Mouse (Mus musculus): ENCODE data around the gene AU022252. TPM values are rescaled to one million over a fixed set of nuclear protein-coding genes. Genes with fewer than 3 reads are reported as not detected.
"Not testable (repeated sequence)": the region's sequence is repeated elsewhere in the genome, so short reads cannot be mapped to it uniquely, and the experiment has no call there.

Gene AU022252
- polyA plus RNA-seq (2015; fragmentation: Nextera tagmentation; extraction: Ambion mirVana), result 27.9 and 30.1 TPM in 2 replicates

DNA sequence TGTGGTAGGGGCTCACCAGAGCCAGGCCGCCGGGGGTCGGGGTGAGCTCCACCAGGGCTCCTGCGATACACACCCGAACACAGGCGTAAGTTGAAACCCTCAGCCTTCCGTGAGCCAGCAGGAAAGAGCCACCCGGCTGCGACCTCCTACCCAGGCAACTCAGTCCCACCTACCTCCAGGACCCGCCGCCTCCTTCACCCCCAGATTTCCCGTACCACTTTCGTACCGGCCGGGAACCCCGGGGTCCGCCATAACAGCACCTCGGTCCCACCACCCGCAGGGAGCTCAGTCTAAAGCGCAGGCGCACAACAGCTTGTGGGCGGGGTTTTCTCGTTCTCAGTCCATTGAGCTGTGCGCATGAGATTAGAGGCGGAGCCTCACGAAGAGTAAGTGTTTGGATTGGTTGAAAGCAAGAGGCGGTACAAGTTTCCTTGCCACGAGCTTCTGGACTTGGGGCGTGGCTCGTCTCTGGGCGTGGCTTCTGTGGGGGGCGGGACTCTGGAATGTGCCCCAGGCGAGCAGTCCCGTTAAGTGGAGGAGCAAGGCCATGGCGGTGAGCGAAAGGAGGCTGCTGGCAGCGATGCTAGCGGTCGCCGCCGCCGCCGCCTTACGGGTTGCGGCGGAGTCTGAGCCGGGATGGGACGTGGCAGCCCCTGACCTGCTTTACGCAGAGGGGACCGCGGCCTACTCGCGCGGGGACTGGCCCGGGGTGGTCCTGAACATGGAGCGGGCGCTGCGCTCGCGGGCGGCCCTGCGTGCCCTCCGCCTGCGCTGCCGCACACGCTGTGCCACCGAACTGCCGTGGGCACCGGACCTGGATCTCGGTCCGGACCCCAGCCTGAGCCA is at the start of gene AU022252, which contains the start of gene P3h1:
AU022252 (minus strand) TSS at position 303 of the 846 bp plus-strand sequence.
P3h1 (plus strand) TSS at position 506 of the 846 bp plus-strand sequence.
- Histone ChIP-seq H3K4me2 (ENCODE audit: low read length) (peak within 1 kb of the TSS; percentile 91), H3K27ac (ENCODE audit: low read length) (peak within 1 kb of the TSS; percentile 60), H3K4me1 (replicated peaks; ENCODE audit: control insufficient read depth, insufficient read depth, low read length) (peaks cover 16% of the 10 kb centered on the region), H3K36me3 (ENCODE audit: control insufficient read depth, insufficient read depth) (peaks cover 2% of the 10 kb centered on the region; the same call in 1 of the 2 replicates), H3K9ac (replicated peaks; ENCODE audit: low read depth, low read length) (peak within 1 kb of the TSS; percentile 79), H3K9me3 (ENCODE audit: control insufficient read depth, low read length) (no peaks in the 10 kb centered on the region), H3K27me3 (replicated peaks; ENCODE audit: control insufficient read depth, insufficient read depth, low read length) (no peaks in the 10 kb centered on the region), H3K4me3 (replicated peaks; ENCODE audit: low read length) (peak within 1 kb of the TSS; percentile 86)
- under 1% methylated on average over 71 of the region's 71 CpGs for WGBS
- peak; percentile 96 for ATAC-seq

DNA sequence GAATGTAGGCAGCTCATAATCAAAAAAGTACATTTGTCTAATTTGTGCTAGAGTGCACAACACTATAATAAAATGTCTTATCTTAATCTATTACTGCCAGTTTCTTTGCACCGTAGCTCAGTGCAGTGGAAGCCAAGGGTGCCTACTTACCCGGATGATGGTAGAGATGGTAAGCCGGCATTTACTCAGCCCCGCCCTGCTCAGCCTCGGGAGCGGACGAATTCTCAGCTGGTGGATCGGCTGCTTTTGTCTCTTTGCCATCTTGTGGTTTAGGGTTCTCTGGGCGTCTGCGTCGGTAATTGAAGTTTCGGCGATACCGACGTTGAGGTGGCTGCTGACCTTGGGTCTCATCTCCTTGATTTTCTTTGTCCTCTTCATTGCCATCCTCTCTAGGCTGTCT is 46.3 kb upstream of the AU022252 start:
- not testable (repeated sequence) for ATAC-seq; H3K27ac ChIP-seq (ENCODE audit: low read length); H3K4me2 ChIP-seq (ENCODE audit: low read length); H3K9me3 ChIP-seq (ENCODE audit: control insufficient read depth, low read length); H3K9ac ChIP-seq (replicated peaks; ENCODE audit: low read depth, low read length); H3K4me1 ChIP-seq (replicated peaks; ENCODE audit: control insufficient read depth, insufficient read depth, low read length); H3K4me3 ChIP-seq (replicated peaks; ENCODE audit: low read length); H3K27me3 ChIP-seq (replicated peaks; ENCODE audit: control insufficient read depth, insufficient read depth, low read length)
- 84% methylated on average over 15 of the region's 15 CpGs for WGBS
- peaks cover 46% of the 10 kb centered on the region for H3K36me3 ChIP-seq (ENCODE audit: control insufficient read depth, insufficient read depth)

DNA sequence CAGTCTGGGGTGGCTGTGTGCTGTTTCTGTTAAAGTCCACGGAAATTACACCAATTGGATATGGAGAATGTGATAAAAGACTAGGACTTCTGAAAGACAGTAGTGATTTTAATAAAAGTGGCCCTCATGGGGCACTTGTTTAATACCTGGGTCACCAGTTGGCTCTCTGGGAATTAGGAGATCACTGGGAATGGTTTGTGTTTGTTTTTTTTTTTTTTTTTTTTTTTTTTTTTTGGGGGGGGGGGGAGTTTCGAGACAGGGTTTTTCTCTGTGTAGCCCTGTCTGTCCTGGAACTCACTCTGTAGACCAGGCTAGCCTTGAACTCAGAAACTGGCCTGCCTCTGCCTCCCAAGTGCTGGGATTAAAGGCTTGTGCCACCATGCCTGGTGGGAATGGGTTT is 43.2 kb upstream of the AU022252 start:
- Histone ChIP-seq H3K36me3 (ENCODE audit: control insufficient read depth, insufficient read depth) (peaks cover 40% of the 10 kb centered on the region), H3K9ac (replicated peaks; ENCODE audit: low read depth, low read length) (no peak overlapping the region), H3K9me3 (ENCODE audit: control insufficient read depth, low read length) (no peaks in the 10 kb centered on the region), H3K27ac (ENCODE audit: low read length) (no peak overlapping the region), H3K4me1 (replicated peaks; ENCODE audit: control insufficient read depth, insufficient read depth, low read length) (no peaks in the 10 kb centered on the region), H3K27me3 (replicated peaks; ENCODE audit: control insufficient read depth, insufficient read depth, low read length) (no peaks in the 10 kb centered on the region), H3K4me3 (replicated peaks; ENCODE audit: low read length) (no peak overlapping the region), H3K4me2 (ENCODE audit: low read length) (no peak overlapping the region)
- 85% methylated on average over 2 of the region's 2 CpGs for WGBS
- no peak for ATAC-seq

DNA sequence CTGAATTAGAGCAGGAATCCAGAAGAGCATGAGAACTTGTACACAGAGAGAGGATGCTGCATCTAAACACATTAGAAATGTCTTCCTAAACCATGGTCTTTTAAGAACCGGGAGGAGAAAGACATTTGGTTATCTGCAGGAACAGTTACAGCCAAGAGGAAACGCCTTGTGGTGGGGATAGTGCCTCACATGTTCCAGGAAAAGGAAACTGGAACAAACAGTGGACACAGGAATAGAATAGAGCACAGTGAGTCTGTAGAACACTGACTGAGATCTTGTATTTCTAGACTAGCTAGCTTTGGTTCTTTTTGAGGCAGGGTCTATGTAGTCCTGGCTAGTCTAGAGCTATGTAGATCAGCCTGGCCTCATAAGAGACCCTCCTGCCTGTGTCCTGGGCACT is 42.7 kb upstream of the AU022252 start:
- H3K27me3 ChIP-seq (replicated peaks; ENCODE audit: control insufficient read depth, insufficient read depth, low read length), result no peaks in the 10 kb centered on the region
- no peak overlapping the region for H3K27ac ChIP-seq (ENCODE audit: low read length)
- no peak overlapping the region for H3K9ac ChIP-seq (replicated peaks; ENCODE audit: low read depth, low read length)
- 90% methylated on average over 2 of the region's 2 CpGs for WGBS
- H3K4me2 ChIP-seq (ENCODE audit: low read length), result no peak overlapping the region
- no peaks in the 10 kb centered on the region for H3K4me1 ChIP-seq (replicated peaks; ENCODE audit: control insufficient read depth, insufficient read depth, low read length)
- H3K36me3 ChIP-seq (ENCODE audit: control insufficient read depth, insufficient read depth), result peaks cover 43% of the 10 kb centered on the region
- H3K4me3 ChIP-seq (replicated peaks; ENCODE audit: low read length), result no peak overlapping the region
- ATAC-seq, result no peak
- no peaks in the 10 kb centered on the region for H3K9me3 ChIP-seq (ENCODE audit: control insufficient read depth, low read length)

DNA sequence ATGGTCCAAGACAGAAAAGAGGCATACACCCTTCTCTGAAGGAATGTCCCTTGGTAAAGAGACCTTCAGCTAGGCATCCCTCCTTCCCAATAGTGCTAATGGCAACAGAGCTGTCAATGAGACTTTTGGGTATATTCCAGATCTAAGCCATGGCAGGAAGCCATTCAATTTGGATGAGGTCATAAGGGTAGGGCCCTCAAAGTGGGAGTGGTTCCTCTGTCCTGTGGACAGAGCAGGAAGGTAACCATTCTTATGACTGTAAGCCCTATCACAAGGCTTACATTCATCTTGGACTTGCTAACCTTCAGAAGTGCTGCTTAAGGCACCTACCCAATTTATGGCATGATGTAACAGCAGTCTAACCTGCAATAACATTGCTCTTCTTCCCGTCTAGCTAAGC is 42.1 kb upstream of the AU022252 start:
- Histone ChIP-seq H3K4me1 (replicated peaks; ENCODE audit: control insufficient read depth, insufficient read depth, low read length) (no peaks in the 10 kb centered on the region), H3K9ac (replicated peaks; ENCODE audit: low read depth, low read length) (no peak overlapping the region), H3K36me3 (ENCODE audit: control insufficient read depth, insufficient read depth) (peaks cover 43% of the 10 kb centered on the region), H3K27me3 (replicated peaks; ENCODE audit: control insufficient read depth, insufficient read depth, low read length) (no peaks in the 10 kb centered on the region), H3K27ac (ENCODE audit: low read length) (no peak overlapping the region), H3K4me3 (replicated peaks; ENCODE audit: low read length) (no peak overlapping the region), H3K4me2 (ENCODE audit: low read length) (no peak overlapping the region), H3K9me3 (ENCODE audit: control insufficient read depth, low read length) (no peaks in the 10 kb centered on the region)
- 97% methylated on average over 1 of the region's 1 CpGs for WGBS
- no peak for ATAC-seq

DNA sequence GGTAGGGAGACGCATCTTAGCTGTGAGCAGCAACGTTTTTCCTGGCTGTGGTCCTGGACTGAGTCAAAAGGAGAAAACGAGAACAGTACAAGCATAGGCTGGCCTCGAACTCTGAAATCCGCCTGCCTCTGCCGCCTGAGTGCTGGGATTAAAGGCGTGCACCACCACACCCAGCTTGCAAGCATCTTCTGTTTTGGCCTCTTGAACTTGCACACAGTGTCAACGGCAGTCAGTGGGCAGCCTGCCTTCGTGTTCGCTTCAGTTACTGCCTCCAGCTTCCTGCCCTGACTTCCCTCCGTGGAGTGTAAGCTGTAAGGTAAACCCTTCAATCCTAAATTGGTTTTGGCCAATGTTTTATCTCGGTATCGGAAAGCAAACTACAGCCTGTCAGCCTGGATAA is 34.1 kb upstream of the AU022252 start:
- Histone ChIP-seq H3K36me3 (ENCODE audit: control insufficient read depth, insufficient read depth) (peaks cover 10% of the 10 kb centered on the region), H3K9me3 (ENCODE audit: control insufficient read depth, low read length) (no peaks in the 10 kb centered on the region), H3K4me3 (replicated peaks; ENCODE audit: low read length) (no peak overlapping the region), H3K4me2 (ENCODE audit: low read length) (no peak overlapping the region), H3K9ac (replicated peaks; ENCODE audit: low read depth, low read length) (no peak overlapping the region), H3K4me1 (replicated peaks; ENCODE audit: control insufficient read depth, insufficient read depth, low read length) (no peaks in the 10 kb centered on the region), H3K27ac (ENCODE audit: low read length) (no peak overlapping the region), H3K27me3 (replicated peaks; ENCODE audit: control insufficient read depth, insufficient read depth, low read length) (no peaks in the 10 kb centered on the region)
- no peak for ATAC-seq
- 81% methylated on average over 13 of the region's 13 CpGs for WGBS

DNA sequence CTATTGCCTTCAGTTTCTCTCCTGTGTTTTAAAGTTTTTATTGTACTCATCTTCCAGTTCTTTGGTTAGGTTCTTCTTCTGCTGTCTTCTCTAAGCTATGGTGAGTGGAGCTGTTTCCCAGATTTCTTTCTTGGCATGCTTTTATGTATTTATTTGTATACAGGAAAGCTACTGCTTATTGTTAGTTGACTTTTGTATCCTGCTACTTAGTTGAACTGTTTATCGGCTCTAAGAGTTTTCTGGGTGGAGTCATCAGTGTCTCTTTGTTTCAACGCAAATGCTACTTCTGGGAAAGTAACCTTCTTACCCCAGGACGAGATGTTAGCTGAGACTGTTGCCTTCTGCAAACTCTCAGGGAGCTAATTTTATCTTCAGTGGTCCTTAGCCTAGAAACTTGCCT is 30.9 kb upstream of the AU022252 start:
- Histone ChIP-seq H3K36me3 (ENCODE audit: control insufficient read depth, insufficient read depth) (no peaks in the 10 kb centered on the region; the same call in 1 of the 2 replicates), H3K4me1 (replicated peaks; ENCODE audit: control insufficient read depth, insufficient read depth, low read length) (no peaks in the 10 kb centered on the region), H3K27me3 (replicated peaks; ENCODE audit: control insufficient read depth, insufficient read depth, low read length) (no peaks in the 10 kb centered on the region), H3K4me3 (replicated peaks; ENCODE audit: low read length) (no peak overlapping the region), H3K9me3 (ENCODE audit: control insufficient read depth, low read length) (no peaks in the 10 kb centered on the region), H3K4me2 (ENCODE audit: low read length) (no peak overlapping the region), H3K9ac (replicated peaks; ENCODE audit: low read depth, low read length) (no peak overlapping the region), H3K27ac (ENCODE audit: low read length) (no peak overlapping the region)
- WGBS, result 80% methylated on average over 3 of the region's 3 CpGs
- no peak for ATAC-seq

DNA sequence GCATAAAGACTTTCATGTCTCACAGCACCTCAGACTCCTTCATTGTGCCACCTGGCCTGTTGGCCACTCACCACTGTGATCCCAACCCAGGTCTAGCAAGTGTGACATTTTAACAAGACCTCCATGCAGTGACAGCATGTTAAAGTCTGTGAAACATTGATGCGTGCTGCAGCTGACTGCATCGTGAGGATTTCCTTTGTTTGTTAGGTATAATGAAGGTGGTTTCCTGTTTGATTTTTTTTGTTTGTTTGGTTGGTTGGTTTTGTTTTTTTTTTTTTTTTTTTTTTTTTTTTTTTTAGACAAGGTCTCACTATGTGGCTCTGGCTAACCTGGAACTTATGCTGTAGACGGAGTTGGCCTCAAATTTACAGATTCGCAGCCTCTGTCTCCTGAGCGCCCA is 30.0 kb upstream of the AU022252 start:
- ATAC-seq, result no peak
- no peaks in the 10 kb centered on the region for H3K27me3 ChIP-seq (replicated peaks; ENCODE audit: control insufficient read depth, insufficient read depth, low read length)
- no peak overlapping the region for H3K4me3 ChIP-seq (replicated peaks; ENCODE audit: low read length)
- H3K36me3 ChIP-seq (ENCODE audit: control insufficient read depth, insufficient read depth), result no peaks in the 10 kb centered on the region
- no peaks in the 10 kb centered on the region for H3K9me3 ChIP-seq (ENCODE audit: control insufficient read depth, low read length)
- no peak overlapping the region for H3K27ac ChIP-seq (ENCODE audit: low read length)
- H3K4me2 ChIP-seq (ENCODE audit: low read length), result no peak overlapping the region
- H3K4me1 ChIP-seq (replicated peaks; ENCODE audit: control insufficient read depth, insufficient read depth, low read length), result no peaks in the 10 kb centered on the region
- no peak overlapping the region for H3K9ac ChIP-seq (replicated peaks; ENCODE audit: low read depth, low read length)
- WGBS, result 95% methylated on average over 5 of the region's 5 CpGs

DNA sequence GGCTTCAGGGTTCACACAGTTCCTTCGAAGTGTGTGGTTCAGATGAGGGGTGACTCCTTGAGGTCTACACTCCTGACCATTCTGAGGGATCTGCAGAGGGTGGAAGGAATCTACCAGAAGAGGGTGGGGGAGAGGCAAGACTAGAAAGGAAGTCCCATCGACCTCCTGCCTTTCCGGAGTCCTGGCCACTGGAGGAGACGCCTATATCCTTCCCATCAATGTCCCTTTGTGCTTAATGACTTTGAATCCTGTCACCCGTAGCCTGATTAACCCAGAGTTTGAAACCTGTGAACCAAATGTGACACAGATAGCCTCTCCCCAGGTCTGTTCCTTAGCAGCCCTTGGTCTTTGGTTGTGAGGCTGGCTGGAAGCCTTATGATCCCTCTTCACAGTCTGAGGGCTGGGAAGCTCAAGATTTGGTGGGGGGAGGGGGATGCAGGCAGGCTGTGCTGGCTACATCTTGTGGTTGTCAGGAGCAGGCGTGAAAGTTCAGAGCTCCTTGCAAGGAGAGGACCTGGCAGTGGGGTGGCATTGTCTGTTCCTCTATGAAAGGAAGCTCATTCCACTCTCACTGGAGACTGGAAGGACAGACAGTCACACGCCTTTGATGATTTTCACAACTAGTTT is 28.7 kb upstream of the AU022252 start:
- Histone ChIP-seq H3K9ac (replicated peaks; ENCODE audit: low read depth, low read length) (no peak overlapping the region), H3K36me3 (ENCODE audit: control insufficient read depth, insufficient read depth) (no peaks in the 10 kb centered on the region), H3K9me3 (ENCODE audit: control insufficient read depth, low read length) (no peaks in the 10 kb centered on the region), H3K27me3 (replicated peaks; ENCODE audit: control insufficient read depth, insufficient read depth, low read length) (no peaks in the 10 kb centered on the region), H3K4me3 (replicated peaks; ENCODE audit: low read length) (no peak overlapping the region), H3K4me1 (replicated peaks; ENCODE audit: control insufficient read depth, insufficient read depth, low read length) (no peaks in the 10 kb centered on the region), H3K27ac (ENCODE audit: low read length) (no peak overlapping the region), H3K4me2 (ENCODE audit: low read length) (no peak overlapping the region)
- 68% methylated on average over 7 of the region's 7 CpGs for WGBS
- no peak for ATAC-seq

Measured in forebrain, embryonic 16.5 days (tissue).